Mouse (Mus musculus) midbrain, embryonic 14.5 days (tissue): ENCODE measurements around the gene Slc2a13. TPM values are rescaled to one million over a fixed set of nuclear protein-coding genes. Genes with fewer than 3 reads are reported as not detected.

Experiments used
- ATAC-seq: fragments of 200-750 bp; cut with Nextera tagmentation; 2 replicates; pipeline ENCODE4 v1.8.0; 2017; ENCODE audit warnings: moderate number of reproducible peaks, moderate library complexity; ENCODE audit not compliant: low FRiP score, low TSS enrichment
- DNase-seq: peaks from one replicate; pipeline ENCODE4 v3.0.0-alpha.2; 2015
- H3K27ac ChIP-seq: fragments of 300-500 bp; sonication (generic); replicated peaks from 2 replicates; pipeline ENCODE4 v1.5.1; 2014; ENCODE audit warnings: mild to moderate bottlenecking, low read depth, low read length, moderate library complexity
- H3K27me3 ChIP-seq: fragments of 300-500 bp; sonication (generic); 2 replicates; pipeline ENCODE4 v1.6.1; 2014; ENCODE audit warnings: low read length, control low read depth, mixed read lengths; ENCODE audit not compliant: control insufficient read depth, insufficient read depth
- H3K36me3 ChIP-seq: fragments of 300-500 bp; sonication (generic); 2 replicates; pipeline ENCODE4 v1.6.1; 2014; ENCODE audit warnings: low read length, control low read depth; ENCODE audit not compliant: control insufficient read depth, insufficient read depth
- H3K4me1 ChIP-seq: fragments of 300-500 bp; sonication (generic); 2 replicates; pipeline ENCODE4 v1.6.1; 2014; ENCODE audit warnings: mild to moderate bottlenecking, antibody characterized with exemption, low read length, control low read depth; ENCODE audit not compliant: control insufficient read depth, insufficient read depth
- H3K4me2 ChIP-seq: fragments of 300-500 bp; sonication (generic); 2 replicates; pipeline ENCODE4 v1.6.1; 2014; ENCODE audit warnings: mild to moderate bottlenecking, low read length, moderate library complexity
- H3K4me3 ChIP-seq: fragments of 300-500 bp; sonication (generic); replicated peaks from 2 replicates; pipeline ENCODE4 v1.5.1; 2014; ENCODE audit warnings: low read depth, low read length
- H3K9ac ChIP-seq: fragments of 300-500 bp; sonication (generic); replicated peaks from 2 replicates; pipeline ENCODE4 v1.6.1; 2014; ENCODE audit warnings: mild to moderate bottlenecking, low read length, moderate library complexity
- H3K9me3 ChIP-seq: fragments of 300-500 bp; sonication (generic); 2 replicates; pipeline ENCODE4 v1.6.1; 2016; ENCODE audit warnings: low read length, control low read depth, mixed read lengths; ENCODE audit not compliant: control insufficient read depth
- WGBS: fragments of 180-500 bp; shearing (Covaris S2); extraction: QIAGEN DNeasy Blood & Tissue Kit; methylation state at CpG from one replicate; pipeline ENCODE4 v1.1.7; 2014; 5-methylcytosine and 5-hydroxymethylcytosine counted together
- polyA plus RNA-seq: library from polyadenylated mRNA; unstranded; fragments of >200 nt; fragmentation: Nextera tagmentation; extraction: Ambion mirVana; gene quantifications from 2 replicates; pipeline ENCODE4 v1.2.1, GENCODE M21; 2014

Slc2a13 gene
- polyA plus RNA-seq, 1 experiment from 2014 or later: 4.1 TPM

GRCm38 (mm10) chr15:91377105-91377504, 196.0 kb downstream of the Slc2a13 start:
- no peak overlapping the region for H3K4me3 ChIP-seq
- no peak overlapping the region for H3K27ac ChIP-seq
- ATAC-seq: no peak

GRCm38 (mm10) chr15:91374441-91374840, 198.6 kb downstream of the Slc2a13 start:
- 14% methylated on average over 5 of the region's 5 CpGs for WGBS
- H3K27ac ChIP-seq: no peak overlapping the region
- H3K4me2 ChIP-seq: no peak overlapping the region
- no peak overlapping the region for H3K4me3 ChIP-seq
- H3K36me3 ChIP-seq: no peaks in the 10 kb centered on the region
- no peaks in the 10 kb centered on the region for H3K9me3 ChIP-seq
- no peaks in the 10 kb centered on the region for H3K27me3 ChIP-seq
- ATAC-seq (no peak), DNase-seq (peak; percentile 55)
- H3K4me1 ChIP-seq: peaks cover 25% of the 10 kb centered on the region
- H3K9ac ChIP-seq: no peak overlapping the region

More at GRCm38 (mm10) chr15:91377105-91377504, 196.0 kb downstream of the Slc2a13 start:
- WGBS: 46% methylated on average over 11 of the region's 11 CpGs
- Histone ChIP-seq H3K4me2 (peak overlapping the region; percentile 34), H3K9ac (no peak overlapping the region), H3K27me3 (no peaks in the 10 kb centered on the region), H3K4me1 (peaks cover 25% of the 10 kb centered on the region), H3K36me3 (no peaks in the 10 kb centered on the region), H3K9me3 (no peaks in the 10 kb centered on the region)
- DNase-seq: peak; percentile 29

DNA sequence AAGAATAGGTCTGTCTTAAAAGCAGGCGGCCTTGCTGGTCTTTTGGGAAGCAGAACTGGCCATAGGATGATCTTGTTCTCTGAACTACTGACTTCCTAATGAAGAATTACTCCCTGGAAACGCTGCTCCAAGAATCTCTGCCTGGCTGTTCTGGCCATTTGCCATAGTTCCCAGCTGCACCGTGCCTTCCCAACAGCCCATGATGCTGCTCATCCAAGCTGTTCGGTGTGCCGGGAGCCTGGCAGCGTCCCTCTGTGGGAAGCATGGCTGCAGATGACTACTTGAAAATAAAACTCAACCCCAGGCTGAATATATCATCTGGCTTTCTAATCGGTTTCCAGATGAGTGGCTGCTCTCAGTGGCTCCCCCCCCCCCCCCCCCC, 199.9 kb downstream of the Slc2a13 start:
- H3K27me3 ChIP-seq: no peaks in the 10 kb centered on the region
- no peak overlapping the region for H3K4me2 ChIP-seq
- H3K9me3 ChIP-seq: no peaks in the 10 kb centered on the region
- H3K36me3 ChIP-seq: no peaks in the 10 kb centered on the region
- H3K4me3 ChIP-seq: no peak overlapping the region
- ATAC-seq (peak; percentile 66), DNase-seq (peak; percentile 78)
- peak overlapping the region; percentile 54; the same call in 1 of the 2 replicates for H3K27ac ChIP-seq
- WGBS: 35% methylated on average over 7 of the region's 7 CpGs
- H3K9ac ChIP-seq: no peak overlapping the region
- H3K4me1 ChIP-seq: peaks cover 25% of the 10 kb centered on the region

DNA sequence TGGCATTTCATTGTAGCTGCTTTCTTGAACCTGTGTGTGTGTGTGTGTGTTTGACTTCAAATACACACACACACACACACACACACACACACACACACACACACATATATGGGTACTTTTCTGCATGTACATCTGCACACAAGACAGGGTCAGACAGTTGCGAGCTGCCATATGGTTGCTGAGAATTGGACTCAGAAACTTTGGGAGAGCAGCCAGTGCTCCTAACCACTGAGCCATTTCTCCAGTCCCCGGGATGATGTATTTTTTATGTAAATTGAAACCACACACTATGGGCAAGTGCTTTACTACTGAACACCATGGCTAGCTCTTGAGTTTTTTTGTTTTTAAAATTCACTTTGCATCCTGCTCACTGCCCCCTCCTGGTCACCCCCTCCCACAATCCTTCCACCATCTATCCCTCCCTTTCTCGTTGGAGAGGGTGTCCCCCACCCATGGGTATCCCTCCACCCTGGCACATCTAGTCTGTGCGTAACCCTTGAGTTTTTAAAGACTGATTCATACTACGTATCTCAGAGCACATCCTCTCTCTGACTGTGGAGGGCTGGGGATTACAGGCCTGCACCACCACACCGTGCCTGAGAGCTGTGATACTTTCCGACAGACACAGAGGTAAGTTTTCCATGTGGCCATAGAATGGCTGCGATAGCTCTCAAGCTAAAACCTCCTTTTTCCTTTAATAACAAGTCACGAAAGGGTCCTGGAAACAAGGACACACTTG, 200.4 kb downstream of the Slc2a13 start:
- Histone ChIP-seq H3K4me1 (peaks cover 25% of the 10 kb centered on the region), H3K36me3 (no peaks in the 10 kb centered on the region), H3K4me2 (no peak overlapping the region), H3K9me3 (no peaks in the 10 kb centered on the region), H3K27ac (peak overlapping the region; percentile 54), H3K27me3 (no peaks in the 10 kb centered on the region), H3K9ac (no peak overlapping the region), H3K4me3 (no peak overlapping the region)
- 68% methylated on average over 9 of the region's 9 CpGs for WGBS
- no peak for DNase-seq
- peak; percentile 44; the same call in 1 of the 2 replicates for ATAC-seq

- no peak for ATAC-seq
Observed at GRCm38 (mm10) chr15:91371859-91372394, 201.1 kb downstream of the Slc2a13 start.

GRCm38 (mm10) chr15:91369736-91370449, 203.2 kb downstream of the Slc2a13 start:
- Histone ChIP-seq H3K9ac (no peak overlapping the region), H3K27ac (no peak overlapping the region), H3K36me3 (no peaks in the 10 kb centered on the region), H3K27me3 (no peaks in the 10 kb centered on the region), H3K9me3 (no peaks in the 10 kb centered on the region), H3K4me2 (no peak overlapping the region), H3K4me3 (no peak overlapping the region), H3K4me1 (peaks cover 19% of the 10 kb centered on the region)
- 78% methylated on average over 11 of the region's 11 CpGs for WGBS
- ATAC-seq (no peak), DNase-seq (no peak)

More at GRCm38 (mm10) chr15:91371859-91372394, 201.1 kb downstream of the Slc2a13 start:
- no peak for DNase-seq
- WGBS: 75% methylated on average over 7 of the region's 7 CpGs
- H3K4me1 ChIP-seq: peaks cover 25% of the 10 kb centered on the region
- H3K36me3 ChIP-seq: no peaks in the 10 kb centered on the region
- H3K4me3 ChIP-seq: no peak overlapping the region
- no peak overlapping the region for H3K9ac ChIP-seq
- H3K4me2 ChIP-seq: no peak overlapping the region
- no peaks in the 10 kb centered on the region for H3K27me3 ChIP-seq
- no peaks in the 10 kb centered on the region for H3K9me3 ChIP-seq
- no peak overlapping the region for H3K27ac ChIP-seq

DNA sequence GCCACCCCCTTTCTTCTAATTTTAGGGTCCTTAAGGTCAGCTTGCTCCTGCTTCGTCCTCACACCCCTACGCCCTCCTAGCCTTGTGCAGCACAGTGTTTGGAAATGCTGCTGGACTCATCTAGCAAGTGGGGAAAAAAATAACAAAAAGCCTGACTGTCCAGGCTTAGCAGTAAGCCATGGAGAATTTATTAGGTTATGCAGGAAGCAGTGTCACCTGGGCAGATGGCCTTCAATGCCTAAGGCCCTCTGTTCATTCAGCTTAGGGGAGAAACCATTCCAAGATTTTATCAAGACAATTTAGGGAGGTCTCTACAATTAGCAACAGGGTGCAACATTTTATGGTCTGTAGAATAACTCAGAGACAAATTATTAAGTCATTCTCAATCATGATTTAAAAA, 212.6 kb downstream of the Slc2a13 start:
- Histone ChIP-seq H3K9ac (no peak overlapping the region), H3K4me2 (no peak overlapping the region), H3K36me3 (no peaks in the 10 kb centered on the region), H3K4me3 (no peak overlapping the region), H3K9me3 (no peaks in the 10 kb centered on the region), H3K27me3 (no peaks in the 10 kb centered on the region), H3K27ac (no peak overlapping the region), H3K4me1 (no peaks in the 10 kb centered on the region)
- no peak for DNase-seq
- ATAC-seq: no peak
- 87% methylated on average over 2 of the region's 2 CpGs for WGBS

DNA sequence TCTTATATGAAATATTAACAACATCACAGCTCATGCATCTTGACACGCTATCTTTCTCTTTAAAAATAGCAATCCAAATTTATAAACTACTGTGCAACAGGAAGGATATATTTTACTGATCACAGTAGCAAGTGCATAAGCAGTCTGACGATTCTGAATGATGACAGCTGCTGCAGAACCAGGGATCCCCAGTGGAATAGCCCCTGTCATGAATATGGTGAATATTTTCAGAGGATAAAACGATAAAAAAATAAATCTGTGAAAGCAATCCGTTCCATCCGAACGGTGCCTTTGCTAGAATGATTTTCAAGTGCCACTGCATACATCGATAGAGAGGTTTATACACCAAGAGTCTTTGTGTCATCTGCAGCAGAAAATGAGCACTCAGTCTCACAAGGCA, 222.1 kb downstream of the Slc2a13 start:
- peak; percentile 66 for DNase-seq

More for the DNA sequence above, 222.1 kb downstream of the Slc2a13 start:
- no peak for ATAC-seq
- Histone ChIP-seq H3K4me2 (no peak overlapping the region), H3K9ac (no peak overlapping the region), H3K36me3 (no peaks in the 10 kb centered on the region), H3K27ac (peak overlapping the region; percentile 68), H3K4me3 (no peak overlapping the region), H3K4me1 (no peaks in the 10 kb centered on the region), H3K9me3 (no peaks in the 10 kb centered on the region), H3K27me3 (no peaks in the 10 kb centered on the region)
- 60% methylated on average over 7 of the region's 7 CpGs for WGBS
